Mouse (Mus musculus): Measurements from ENCODE around the gene BC117090. TPM values are rescaled to one million over a fixed set of nuclear protein-coding genes. Genes with fewer than 3 reads are reported as not detected.

Gene BC117090
- polyA plus RNA-seq, 1 experiment from 2014 or later = 1.2 TPM

Other genes starting within 250 kb of the BC117090 start
- gene Csta1, start 203.1 kb downstream of the BC117090 start, polyA plus RNA-seq (2014; fragmentation: Nextera tagmentation; extraction: Ambion mirVana) = 2.3 and 3.6 TPM in 2 replicates
- gene Stfa2l1, start 177.5 kb downstream of the BC117090 start, polyA plus RNA-seq (2014; fragmentation: Nextera tagmentation; extraction: Ambion mirVana) = 1.6 and 2.0 TPM in 2 replicates
- gene Gm5483, start 150.1 kb downstream of the BC117090 start, polyA plus RNA-seq (2014; fragmentation: Nextera tagmentation; extraction: Ambion mirVana) = 5.2 and 5.4 TPM in 2 replicates
- gene Gm5416, start 123.9 kb downstream of the BC117090 start, polyA plus RNA-seq (2014; fragmentation: Nextera tagmentation; extraction: Ambion mirVana) = not detected in 2 replicates
- 0.37 and 1.2 TPM in 2 replicates for gene 2010005H15Rik, start 112.9 kb downstream of the BC117090 start, polyA plus RNA-seq (2014; fragmentation: Nextera tagmentation; extraction: Ambion mirVana)
- gene Stfa1, start 57.4 kb downstream of the BC117090 start, polyA plus RNA-seq (2014; fragmentation: Nextera tagmentation; extraction: Ambion mirVana) = 15.3 and 31.0 TPM in 2 replicates
- 50.8 and 126 TPM in 2 replicates for gene BC100530, start 33.4 kb upstream of the BC117090 start, polyA plus RNA-seq (2014; fragmentation: Nextera tagmentation; extraction: Ambion mirVana)
- gene Stfa2, start 74.1 kb upstream of the BC117090 start, polyA plus RNA-seq (2014; fragmentation: Nextera tagmentation; extraction: Ambion mirVana) = 1.2 and 2.5 TPM in 2 replicates
- 17.0 and 42.9 TPM in 2 replicates for gene Stfa3, start 121.1 kb upstream of the BC117090 start, polyA plus RNA-seq (2014; fragmentation: Nextera tagmentation; extraction: Ambion mirVana)
- 0.35 and 0.81 TPM in 2 replicates for gene Casr, start 227.8 kb upstream of the BC117090 start, polyA plus RNA-seq (2014; fragmentation: Nextera tagmentation; extraction: Ambion mirVana)